Mouse (Mus musculus) cerebellum, postnatal 25 days (tissue): Measurements from ENCODE around the gene Mettl7a2.
"Not testable (repeated sequence)": the region's sequence is repeated elsewhere in the genome, so short reads cannot be mapped to it uniquely, and the experiment has no call there.

Experiments used
- DNase-seq, 2 experiments: peaks; one replicate each; pipeline ENCODE4 v3.0.0; 2021; ENCODE audit warnings: mixed read lengths in 2 of 2

Gene Mettl7a2

GRCm38 (mm10) chr15:100352711-100353250, at the start of gene Mettl7a2, which contains the start of gene Methig1:
Mettl7a2 (plus strand) TSS chr15:100353200.
Methig1 (plus strand) TSS chr15:100353149.
- no peak for DNase-seq

GRCm38 (mm10) chr15:100303428-100304018, 49.5 kb upstream of the Mettl7a2 start:
- peak in 1 of 2 experiments; percentile 29 for DNase-seq

GRCm38 (mm10) chr15:100304019-100304991, 48.7 kb upstream of the Mettl7a2 start, which contains the start of gene Mettl7a1:
Mettl7a1 (plus strand) TSS chr15:100304140.
- peak; percentile 92 to 93 for DNase-seq

GRCm38 (mm10) chr15:100306201-100306600, 46.8 kb upstream of the Mettl7a2 start:
- DNase-seq = no peak

- peak; percentile 39 to 66 for DNase-seq
Observed at GRCm38 (mm10) chr15:100307438-100308096, 45.4 kb upstream of the Mettl7a2 start.

- no peak for DNase-seq
Observed at GRCm38 (mm10) chr15:100312346-100312745, 40.7 kb upstream of the Mettl7a2 start.

- no peak for DNase-seq
Observed at GRCm38 (mm10) chr15:100314448-100315145, 38.4 kb upstream of the Mettl7a2 start.

- not testable (repeated sequence) for DNase-seq
Observed at GRCm38 (mm10) chr15:100318014-100318671, 34.9 kb upstream of the Mettl7a2 start.

GRCm38 (mm10) chr15:100319884-100320283, 33.1 kb upstream of the Mettl7a2 start:
- DNase-seq = no peak

GRCm38 (mm10) chr15:100320295-100320905, 32.6 kb upstream of the Mettl7a2 start:
- DNase-seq = no peak

GRCm38 (mm10) chr15:100321134-100321533, 31.9 kb upstream of the Mettl7a2 start:
- peak; percentile 72 to 82 for DNase-seq

GRCm38 (mm10) chr15:100324021-100324591, 28.9 kb upstream of the Mettl7a2 start:
- DNase-seq = no peak

GRCm38 (mm10) chr15:100325235-100325634, 27.8 kb upstream of the Mettl7a2 start:
- DNase-seq = no peak

- not testable (repeated sequence) for DNase-seq
Observed at GRCm38 (mm10) chr15:100328089-100328488, 24.9 kb upstream of the Mettl7a2 start.

- DNase-seq = not testable (repeated sequence)
Observed at GRCm38 (mm10) chr15:100329336-100329735, 23.7 kb upstream of the Mettl7a2 start.

- DNase-seq = no peak
Observed at GRCm38 (mm10) chr15:100330739-100331138, 22.3 kb upstream of the Mettl7a2 start.

- DNase-seq = peak in 1 of 2 experiments; percentile 26
Observed at GRCm38 (mm10) chr15:100332077-100332961, 20.7 kb upstream of the Mettl7a2 start.

GRCm38 (mm10) chr15:100334629-100335028, 18.4 kb upstream of the Mettl7a2 start, which contains the start of gene Mettl7a3:
Mettl7a3 (plus strand) TSS chr15:100334929.
- peak in 1 of 2 experiments; percentile 18 for DNase-seq

GRCm38 (mm10) chr15:100337328-100337727, 15.7 kb upstream of the Mettl7a2 start:
- not testable (repeated sequence) for DNase-seq
